Mouse (Mus musculus): Measurements from ENCODE around the gene F8. TPM values are rescaled to one million over a fixed set of nuclear protein-coding genes. Genes with fewer than 3 reads are reported as not detected.

F8 gene
- polyA plus RNA-seq (2012; rRNA removed), result 0.56 and 0.66 TPM in 2 replicates

GRCm38 (mm10) chrX:75382195-75382771 is at the start of gene F8, which contains the start of gene Fundc2:
TSS of gene F8 (minus strand) at chrX:75382615.
TSS of gene Fundc2 (plus strand) at chrX:75382399.

DNA sequence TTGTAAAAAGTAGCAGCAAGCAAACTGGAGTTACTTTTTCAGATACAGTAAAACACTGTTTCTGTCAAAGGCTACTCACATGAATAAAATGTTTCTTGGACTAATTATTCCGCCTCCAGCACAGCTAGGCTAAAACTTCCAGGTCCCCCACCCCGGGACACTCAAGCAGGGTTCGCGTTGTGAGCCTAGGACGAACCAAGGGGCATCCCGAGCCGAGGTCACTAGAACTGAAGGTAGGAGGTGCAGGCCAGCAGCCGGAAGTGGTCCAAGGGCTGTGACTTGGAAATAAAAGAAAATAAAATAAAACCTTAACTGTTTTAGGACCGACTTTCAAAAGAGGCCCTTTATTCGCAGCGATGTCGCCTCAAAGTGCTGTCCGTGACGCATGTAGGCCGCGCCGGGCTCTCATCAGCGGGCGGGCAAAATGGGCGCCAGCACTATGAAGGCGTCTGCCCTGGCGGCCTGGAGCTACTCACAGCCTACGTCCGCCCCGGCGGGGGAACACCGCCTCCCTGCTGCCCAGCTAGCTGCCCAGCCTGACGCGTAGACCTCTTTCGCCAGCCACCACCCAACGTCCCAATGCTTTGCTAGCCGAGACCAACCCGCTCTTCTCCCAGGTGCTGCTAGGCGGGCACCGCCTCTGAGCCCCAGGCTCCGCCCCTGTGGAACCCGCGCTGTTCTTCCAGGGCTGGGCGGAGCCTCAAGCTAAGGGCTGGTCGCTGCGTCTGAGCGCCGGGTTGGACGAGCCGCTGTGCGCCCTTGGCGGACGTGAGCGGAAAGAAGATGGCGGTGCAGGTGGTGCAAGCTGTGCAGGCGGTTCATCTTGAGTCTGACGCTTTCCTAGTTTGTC is 33.7 kb upstream of the F8 start, which contains the start of the genes Cmc4, Mtcp1 and Brcc3:
Gene Cmc4, minus strand, starts transcription at position 649 of the 850 bp plus-strand sequence.
Gene Mtcp1, minus strand, starts transcription at position 653 of the 850 bp plus-strand sequence.
Gene Brcc3, plus strand, starts transcription at position 693 of the 850 bp plus-strand sequence.

GRCm38 (mm10) chrX:75163670-75164069 is 218.7 kb downstream of the F8 start, which contains the start of gene Smim9:
TSS of gene Smim9 (minus strand) at chrX:75163770.

GRCm38 (mm10) chrX:75130467-75131160 is 251.8 kb downstream of the F8 start, which contains the start of gene Mpp1:
TSS of gene Mpp1 (minus strand) at chrX:75131016.

Other genes starting within 250 kb of the F8 start
- not detected in 2 replicates for gene Smim9, start 218.8 kb downstream of the F8 start, polyA plus RNA-seq (2012; rRNA removed)
- gene Fundc2, start 216 bp downstream of the F8 start, polyA plus RNA-seq (2012; rRNA removed), result 19.7 and 20.0 TPM in 2 replicates
- 20.2 and 21.7 TPM in 2 replicates for gene Cmc4, start 34.0 kb upstream of the F8 start, polyA plus RNA-seq (2012; rRNA removed)
- gene Mtcp1, start 34.0 kb upstream of the F8 start, polyA plus RNA-seq (2012; rRNA removed), result 10.7 and 12.4 TPM in 2 replicates
- 24.9 and 29.5 TPM in 2 replicates for gene Brcc3, start 34.0 kb upstream of the F8 start, polyA plus RNA-seq (2012; rRNA removed)
- 87.2 and 103 TPM in 2 replicates for gene Vbp1, start 131.7 kb upstream of the F8 start, polyA plus RNA-seq (2012; rRNA removed)
- gene Rab39b, start 195.6 kb upstream of the F8 start, polyA plus RNA-seq (2012; rRNA removed), result 12.1 and 15.0 TPM in 2 replicates

Measured in central nervous system, embryonic 14 days (tissue).